Mouse (Mus musculus) layer of hippocampus, adult 9-10 months (tissue): ENCODE measurements around the gene Caly.

ENCODE experiments used
- DNase-seq: peaks from one replicate; pipeline ENCODE4 v3.0.0; 2022; ENCODE audit warnings: low spot score

The Caly gene

DNA sequence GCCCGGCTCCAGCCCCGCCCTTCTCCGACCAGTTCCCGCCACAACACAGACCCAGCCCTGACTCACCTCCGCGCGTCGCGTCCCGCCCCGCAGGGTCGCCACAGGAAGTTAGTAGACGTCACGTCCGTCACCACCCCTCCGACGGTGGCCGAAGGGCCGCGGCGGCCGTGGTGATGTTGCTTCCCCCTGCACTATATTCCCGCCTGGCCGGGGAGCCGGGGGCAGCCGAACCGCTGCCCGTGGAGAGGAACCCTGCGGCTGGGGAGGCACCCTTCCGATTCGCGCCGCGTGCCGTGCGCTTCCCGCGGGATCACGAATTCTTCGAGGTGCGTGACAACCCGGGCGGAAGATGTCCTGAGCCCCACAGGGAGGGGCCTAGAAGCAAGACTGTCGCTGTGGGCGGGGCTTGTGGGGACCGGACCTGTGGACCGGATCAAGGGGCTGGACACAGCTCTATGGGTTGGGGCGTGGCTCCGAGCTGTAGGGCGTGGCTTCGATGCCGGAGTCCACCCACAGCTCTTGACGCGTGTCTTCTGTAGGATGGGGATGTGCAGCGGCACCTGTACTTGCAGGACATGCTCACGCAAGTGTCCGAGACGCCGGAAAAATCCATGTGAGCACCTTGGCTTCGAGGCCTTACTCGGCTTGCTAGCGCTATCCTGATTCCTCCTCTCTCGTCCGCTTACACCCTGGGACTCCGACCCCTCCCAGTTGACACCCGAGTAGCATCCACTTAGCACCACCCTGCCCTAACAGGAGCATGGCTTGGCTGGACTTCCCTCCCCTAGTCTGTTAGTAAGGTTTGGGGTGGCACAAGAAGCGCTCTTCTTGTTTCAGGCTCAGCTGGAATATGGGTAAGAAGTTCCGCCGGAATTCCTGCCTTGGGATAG, 45.8 kb downstream of the Caly start, which contains the start of the genes Zfp511 and Tubgcp2:
Gene Zfp511 (plus strand): TSS at position 111 of the 890 bp plus-strand sequence.
Gene Tubgcp2 (minus strand): TSS at position 389 of the 890 bp plus-strand sequence.
- DNase-seq = peak; percentile 79

DNA sequence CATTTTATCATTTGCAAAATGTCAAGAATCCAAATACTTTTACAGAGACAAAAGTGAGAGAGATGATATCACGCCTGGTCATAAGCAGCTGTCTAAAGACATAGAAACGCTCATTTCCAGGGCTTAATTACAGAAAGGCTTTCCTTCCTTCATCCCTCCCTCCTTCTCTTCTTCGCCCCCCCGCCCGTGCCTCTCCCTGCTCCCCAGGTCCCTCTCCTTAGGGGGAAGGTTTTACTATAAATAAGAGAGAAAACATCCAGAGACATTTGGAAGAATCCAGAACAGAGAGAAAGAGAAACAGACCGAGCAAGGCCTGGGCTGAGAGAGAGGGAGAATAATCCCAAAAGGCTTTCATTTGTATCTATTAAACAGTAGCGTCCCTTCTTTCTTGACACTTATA, 46.9 kb downstream of the Caly start:
- no peak for DNase-seq

DNA sequence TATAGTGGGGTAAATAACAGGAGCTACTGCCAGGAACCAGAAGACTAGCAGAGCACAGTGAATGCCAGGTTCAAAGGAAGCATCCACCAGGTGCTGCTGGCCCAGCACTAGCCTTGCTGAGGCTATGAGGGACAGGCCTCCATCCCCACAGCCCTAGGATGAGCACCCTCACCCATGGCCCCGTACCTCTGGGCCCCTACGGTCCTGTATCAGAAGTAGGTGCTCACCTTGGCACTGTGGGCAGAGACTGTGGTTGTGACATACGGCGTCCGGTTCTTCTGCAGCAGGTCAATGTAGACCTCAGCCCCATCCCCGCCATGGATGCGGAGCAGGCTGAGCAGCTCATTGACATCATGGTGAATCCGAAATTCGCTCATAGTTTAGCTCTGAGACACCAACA, 49.0 kb downstream of the Caly start:
- no peak for DNase-seq

DNA sequence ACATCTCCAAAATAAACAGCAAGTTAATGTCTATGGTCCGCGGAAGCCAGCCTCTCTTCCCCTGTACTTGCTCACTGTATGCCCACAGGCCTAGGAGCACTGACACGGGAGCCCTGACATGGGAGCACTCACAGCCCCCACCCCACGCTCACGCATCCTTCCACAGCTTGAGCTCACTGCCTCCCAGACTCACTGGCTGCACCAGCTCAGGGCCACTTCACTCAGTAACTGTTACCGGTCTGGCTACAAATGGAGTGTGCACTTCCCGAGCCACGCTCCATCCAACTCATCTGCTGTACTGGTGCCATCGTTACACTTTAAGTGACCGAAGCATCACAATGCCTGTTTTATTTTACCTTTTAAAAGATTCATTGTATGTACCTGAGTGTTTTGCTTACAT, 50.0 kb downstream of the Caly start:
- DNase-seq = no peak

DNA sequence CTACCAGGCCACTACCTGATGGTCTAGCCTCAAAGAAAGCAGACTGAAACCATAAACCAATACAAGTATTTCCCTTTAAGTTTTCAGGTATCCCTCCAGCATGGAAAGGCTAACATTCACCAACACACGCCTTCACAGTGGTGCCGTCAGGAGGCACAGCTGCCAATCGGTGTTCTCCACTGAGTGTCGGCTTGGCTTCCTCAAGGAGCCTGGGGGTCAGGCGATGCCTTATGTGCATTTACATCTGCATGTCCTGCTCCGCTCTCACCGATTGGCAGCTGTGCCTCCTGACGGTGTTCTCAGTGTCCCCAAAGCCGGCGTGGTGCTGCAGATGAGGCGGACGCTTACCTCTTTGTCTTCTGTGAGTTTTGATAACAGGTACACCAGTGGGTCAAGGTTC, 50.6 kb downstream of the Caly start:
- DNase-seq = no peak
